Mouse (Mus musculus): ENCODE measurements around the gene Gm13290.
"Not testable (repeated sequence)": the region's sequence is repeated elsewhere in the genome, so short reads cannot be mapped to it uniquely, and the experiment has no call there.

- not testable (repeated sequence) for TF ChIP-seq POLR2A (IDR thresholded peaks at IDR 0.05; ENCODE audit: insufficient read depth, low read depth, low read length); CTCF (IDR thresholded peaks at IDR 0.05); EP300 (IDR thresholded peaks at IDR 0.05; ENCODE audit: insufficient read depth, low read depth, low read length)
Observed at GRCm38 (mm10) chr4:88776622-88777021, 3.0 kb downstream of the Gm13290 start, which contains the start of gene Gm13289.
